Mouse (Mus musculus) testis, postnatal 10 days (tissue): Measurements from ENCODE around the gene Gm14322.
A peak's percentile ranks its signal among the peaks of the same experiment; 100 is the strongest.
"Not testable (repeated sequence)": the region's sequence is repeated elsewhere in the genome, so short reads cannot be mapped to it uniquely, and the experiment has no call there.

ENCODE experiments used
- DNase-seq: peaks from one replicate; pipeline ENCODE4 v3.0.0; 2021; ENCODE audit warnings: low spot score

Gene Gm14322

DNA sequence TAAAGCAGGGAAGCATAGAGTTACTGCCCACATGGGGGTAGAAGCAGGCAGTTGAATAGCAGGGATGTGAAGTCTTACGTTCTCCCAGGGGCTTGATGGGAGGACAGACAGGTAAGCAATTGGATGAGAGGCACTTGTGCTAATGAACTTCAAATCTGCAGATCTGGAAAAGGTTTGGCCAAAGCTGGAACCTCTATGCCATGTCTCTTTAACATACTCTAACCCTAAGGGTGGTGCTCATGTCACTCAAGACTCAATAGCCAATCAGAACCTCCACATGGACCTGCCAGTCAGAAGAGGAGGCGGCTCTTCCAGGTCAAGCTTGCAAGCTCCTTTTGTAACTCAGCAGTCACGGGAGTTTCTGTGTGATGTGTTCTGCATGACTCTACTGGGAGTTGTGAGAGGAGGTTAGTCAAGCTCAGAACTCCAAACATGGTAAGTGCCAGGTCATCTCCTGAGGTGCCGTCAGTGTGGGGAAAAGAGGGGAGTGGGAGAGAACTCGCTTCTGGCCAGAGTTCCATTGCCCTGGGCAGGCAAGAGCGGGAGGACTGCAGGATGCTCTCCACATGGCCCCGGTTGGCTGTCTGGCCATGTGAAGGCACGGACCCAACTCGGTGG is at the start of gene Gm14322:
Gm14322 (plus strand) TSS at position 348 of the 618 bp plus-strand sequence.
- DNase-seq: peak; percentile 41

DNA sequence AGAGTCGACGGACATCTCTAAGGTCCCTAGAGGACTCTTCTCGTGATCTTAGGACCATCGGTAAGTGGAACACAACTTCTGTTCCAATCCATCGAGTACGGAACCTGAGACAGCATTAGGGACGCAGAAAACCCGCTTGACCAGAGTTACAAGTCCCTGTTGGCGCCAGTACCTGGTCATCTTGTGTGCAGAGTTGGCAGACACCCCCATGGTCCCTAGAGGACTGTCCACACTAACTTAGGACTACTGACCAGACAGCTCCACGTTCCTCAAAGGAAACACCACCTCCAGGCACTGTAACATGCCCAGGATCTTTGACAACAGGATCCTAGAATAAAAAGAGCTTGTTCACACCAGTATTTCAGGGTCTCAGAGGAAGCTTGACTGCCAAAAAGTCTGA is 17.6 kb upstream of the Gm14322 start:
- DNase-seq: not testable (repeated sequence)

DNA sequence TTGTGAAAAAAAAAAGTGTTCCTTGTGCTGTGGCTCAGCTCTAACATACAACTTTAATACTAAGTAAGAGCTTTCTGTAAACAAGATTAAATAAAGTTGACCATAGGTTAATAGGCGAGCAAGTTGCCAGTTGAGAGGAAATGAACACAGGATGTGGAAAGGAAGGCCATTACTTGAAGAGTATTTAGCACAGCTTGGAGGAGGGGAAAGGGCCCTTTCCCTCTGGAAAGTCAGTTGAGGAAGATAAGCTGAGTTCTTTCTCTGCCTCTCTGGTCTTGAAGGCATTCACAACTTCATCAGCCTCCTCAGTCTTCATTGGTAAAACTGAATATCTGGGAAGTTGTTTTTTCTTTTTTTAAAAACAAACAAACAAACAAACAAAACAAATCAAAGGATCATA is 28.3 kb downstream of the Gm14322 start:
- DNase-seq: not testable (repeated sequence)

DNA sequence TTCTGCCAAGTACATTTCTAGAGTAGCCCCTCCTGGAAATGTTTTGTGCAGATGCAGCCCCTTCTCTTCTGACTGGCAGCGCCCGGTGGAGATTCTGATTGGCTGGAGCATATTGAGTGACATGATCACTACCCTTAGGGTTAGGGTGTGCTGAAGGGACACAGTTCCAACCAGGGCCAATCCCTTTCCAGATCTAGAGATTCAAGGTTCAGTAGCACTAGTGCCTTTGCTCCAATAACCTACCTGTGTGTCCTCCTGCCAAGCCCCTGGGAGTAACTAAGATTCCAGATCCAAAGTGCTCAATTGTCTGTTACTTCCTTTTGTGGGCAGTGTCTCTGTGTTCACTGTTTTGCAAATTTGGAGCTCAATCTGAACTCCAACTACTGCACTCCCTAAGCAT is 47.1 kb downstream of the Gm14322 start:
- DNase-seq: not testable (repeated sequence)
